Mouse (Mus musculus): Measurements from ENCODE around the gene Plekhh2. TPM values are rescaled to one million over a fixed set of nuclear protein-coding genes. Genes with fewer than 3 reads are reported as not detected.

The Plekhh2 gene
- polyA plus RNA-seq, 1 experiment from 2014 or later = 4.2 TPM

DNA sequence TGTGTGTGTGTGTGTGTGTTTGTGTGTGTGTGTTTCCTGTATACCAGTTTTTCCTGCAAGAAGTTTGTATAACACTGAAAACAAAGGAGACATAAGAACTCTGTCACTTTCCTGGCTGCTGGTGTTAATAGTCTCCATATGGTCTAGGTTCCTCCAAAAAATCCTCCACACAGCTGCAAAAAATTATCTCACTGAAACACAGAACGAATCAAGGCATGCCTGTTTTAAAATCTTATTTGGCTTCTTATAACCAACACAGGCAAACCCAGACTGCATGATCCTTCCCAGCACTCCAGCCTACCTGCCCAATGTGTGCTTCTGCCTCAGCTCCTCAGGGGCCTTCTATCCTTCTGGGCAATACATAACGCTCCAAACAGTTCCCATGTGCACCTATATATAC, 111.2 kb downstream of the Plekhh2 start:
- DNase-seq (ENCODE audit: low spot score) = no peak
- Histone ChIP-seq H3K36me3 (ENCODE audit: control insufficient read depth, insufficient read depth, low read length) (no peaks in the 10 kb centered on the region), H3K27me3 (ENCODE audit: control insufficient read depth, insufficient read depth, low read length) (no peaks in the 10 kb centered on the region), H3K27ac (ENCODE audit: low read depth, low read length) (no peak overlapping the region), H3K4me1 (ENCODE audit: control insufficient read depth, insufficient read depth, low read length) (peaks cover 4% of the 10 kb centered on the region), H3K4me3 (ENCODE audit: low read depth, low read length) (no peak overlapping the region), H3K9me3 (ENCODE audit: control insufficient read depth, low read length) (no peaks in the 10 kb centered on the region), H3K9ac (ENCODE audit: low read length) (no peak overlapping the region), H3K4me2 (ENCODE audit: low read depth) (no peak overlapping the region)
- 49% methylated on average over 2 of the region's 2 CpGs for WGBS
- no peak for ATAC-seq (ENCODE audit: insufficient read depth, low FRiP score, low TSS enrichment)

DNA sequence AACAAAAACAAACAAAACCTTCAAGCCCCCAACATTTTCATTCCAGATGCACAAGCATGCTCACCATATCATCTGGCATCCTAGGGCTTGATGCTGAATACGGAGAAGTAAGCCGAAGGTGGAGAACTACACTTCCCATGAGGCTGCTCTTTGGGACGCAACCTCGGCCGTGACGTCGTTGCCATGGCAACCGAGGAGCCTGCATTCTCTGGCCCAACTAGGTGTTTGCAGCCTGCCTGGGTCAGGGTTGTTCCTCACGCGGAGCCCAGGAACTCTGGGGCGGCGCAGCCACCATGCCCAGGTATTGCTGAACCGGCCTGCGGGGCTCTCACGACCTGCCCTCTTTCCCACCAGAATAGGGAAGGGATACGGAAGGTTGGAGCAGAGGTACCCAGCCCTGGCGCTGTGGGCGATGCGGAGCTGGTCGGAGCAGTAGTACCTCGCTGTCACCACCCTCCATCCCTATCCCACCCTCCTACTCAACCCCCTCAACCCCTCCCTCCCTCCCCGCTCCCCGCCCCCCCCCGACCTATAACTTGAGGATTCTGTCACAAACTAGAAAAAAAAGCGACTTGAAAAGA, 114.7 kb downstream of the Plekhh2 start, which contains the start of gene Dync2li1:
Gene Dync2li1, plus strand, starts transcription at position 221 of the 581 bp plus-strand sequence.
- WGBS = under 1% methylated on average over 23 of the region's 25 CpGs
- no peaks in the 10 kb centered on the region for H3K36me3 ChIP-seq (ENCODE audit: control insufficient read depth, insufficient read depth, low read length)
- H3K4me2 ChIP-seq (ENCODE audit: low read depth) = peak within 1 kb of the TSS; percentile 45
- H3K27ac ChIP-seq (ENCODE audit: low read depth, low read length) = no peak within 1 kb of the TSS
- peak within 1 kb of the TSS; percentile 44 for H3K9ac ChIP-seq (ENCODE audit: low read length)
- ATAC-seq (ENCODE audit: insufficient read depth, low FRiP score, low TSS enrichment) (peak; percentile 98), DNase-seq (ENCODE audit: low spot score) (peak; percentile 93)
- H3K4me1 ChIP-seq (ENCODE audit: control insufficient read depth, insufficient read depth, low read length) = peaks cover 4% of the 10 kb centered on the region
- H3K4me3 ChIP-seq (ENCODE audit: low read depth, low read length) = peak within 1 kb of the TSS; percentile 50
- no peaks in the 10 kb centered on the region for H3K9me3 ChIP-seq (ENCODE audit: control insufficient read depth, low read length)
- no peaks in the 10 kb centered on the region for H3K27me3 ChIP-seq (ENCODE audit: control insufficient read depth, insufficient read depth, low read length)

DNA sequence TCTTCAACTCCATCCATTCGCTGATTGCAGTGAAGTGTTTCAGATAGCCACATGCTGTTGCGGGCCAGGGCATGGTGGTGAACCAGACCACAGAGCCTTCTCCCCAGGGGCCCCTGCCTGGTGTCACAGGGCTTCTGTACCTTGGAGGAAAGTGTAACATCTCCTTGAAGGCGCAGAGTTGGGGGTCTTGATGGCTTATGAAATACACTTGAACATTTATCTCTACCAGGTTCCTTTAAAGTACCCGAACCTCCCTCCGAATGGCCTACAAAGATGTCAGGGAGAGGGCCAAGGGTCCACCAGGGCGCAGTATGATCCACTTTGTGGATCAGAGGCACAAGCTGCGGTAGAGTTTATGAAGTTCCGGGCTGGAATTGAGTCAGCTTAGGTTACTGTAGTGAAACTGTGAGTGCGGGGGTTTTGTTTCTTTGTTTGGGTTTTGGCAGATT, 115.2 kb downstream of the Plekhh2 start:
- Histone ChIP-seq H3K36me3 (ENCODE audit: control insufficient read depth, insufficient read depth, low read length) (no peaks in the 10 kb centered on the region), H3K4me1 (ENCODE audit: control insufficient read depth, insufficient read depth, low read length) (peaks cover 4% of the 10 kb centered on the region), H3K4me3 (ENCODE audit: low read depth, low read length) (peak overlapping the region; percentile 50), H3K9me3 (ENCODE audit: control insufficient read depth, low read length) (no peaks in the 10 kb centered on the region), H3K27me3 (ENCODE audit: control insufficient read depth, insufficient read depth, low read length) (no peaks in the 10 kb centered on the region), H3K4me2 (ENCODE audit: low read depth) (peak overlapping the region; percentile 45), H3K9ac (ENCODE audit: low read length) (peak overlapping the region; percentile 44), H3K27ac (ENCODE audit: low read depth, low read length) (no peak overlapping the region)
- DNase-seq (ENCODE audit: low spot score) (no peak), ATAC-seq (ENCODE audit: insufficient read depth, low FRiP score, low TSS enrichment) (peak; percentile 41)
- WGBS = 40% methylated on average over 9 of the region's 9 CpGs

DNA sequence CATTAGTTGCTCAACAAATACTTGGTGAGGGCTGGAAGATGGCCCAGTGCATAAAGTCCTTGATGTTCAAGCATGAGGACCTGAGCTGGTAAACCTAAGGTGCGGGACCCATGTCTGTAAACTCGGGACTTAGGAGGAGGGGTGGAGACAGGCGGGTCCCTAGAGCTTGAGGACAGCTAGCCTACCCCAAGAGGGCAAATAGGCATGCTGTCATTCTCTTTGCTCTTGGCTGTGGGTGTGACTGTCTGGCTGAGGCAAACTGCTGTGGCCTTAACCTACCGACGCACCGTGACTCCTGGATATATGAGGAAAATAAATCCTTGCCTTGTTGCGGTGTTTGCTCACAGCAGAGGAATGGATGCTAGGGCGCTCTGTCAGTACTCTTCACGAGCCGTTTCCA, 116.0 kb downstream of the Plekhh2 start:
- H3K9ac ChIP-seq (ENCODE audit: low read length) = no peak overlapping the region
- no peaks in the 10 kb centered on the region for H3K9me3 ChIP-seq (ENCODE audit: control insufficient read depth, low read length)
- DNase-seq (ENCODE audit: low spot score) (no peak), ATAC-seq (ENCODE audit: insufficient read depth, low FRiP score, low TSS enrichment) (no peak)
- H3K36me3 ChIP-seq (ENCODE audit: control insufficient read depth, insufficient read depth, low read length) = no peaks in the 10 kb centered on the region
- whole genome bisulfite sequencing = 90% methylated on average over 10 of the region's 10 CpGs
- H3K27me3 ChIP-seq (ENCODE audit: control insufficient read depth, insufficient read depth, low read length) = no peaks in the 10 kb centered on the region
- H3K4me2 ChIP-seq (ENCODE audit: low read depth) = no peak overlapping the region
- no peak overlapping the region for H3K4me3 ChIP-seq (ENCODE audit: low read depth, low read length)
- H3K27ac ChIP-seq (ENCODE audit: low read depth, low read length) = no peak overlapping the region
- H3K4me1 ChIP-seq (ENCODE audit: control insufficient read depth, insufficient read depth, low read length) = peaks cover 4% of the 10 kb centered on the region

DNA sequence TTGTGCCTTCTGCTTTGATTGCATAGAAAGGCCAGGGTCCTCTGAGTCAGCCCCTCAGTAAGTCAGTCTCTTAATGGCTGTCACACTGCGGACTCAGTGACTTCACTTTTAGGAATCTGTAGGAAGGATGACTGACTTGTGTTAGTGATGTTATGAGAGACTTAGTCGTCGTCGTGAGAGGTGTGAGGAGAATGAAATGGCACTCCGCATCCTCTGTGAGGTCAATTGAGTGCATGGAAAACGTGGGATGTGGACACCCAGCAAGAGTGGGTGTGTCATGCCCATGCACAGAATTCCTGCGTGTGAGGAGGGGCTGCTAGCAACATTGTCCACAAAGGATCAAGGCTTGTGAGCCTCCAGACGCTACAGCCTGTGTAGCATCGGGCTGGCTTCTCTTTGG, 116.9 kb downstream of the Plekhh2 start:
- ATAC-seq (ENCODE audit: insufficient read depth, low FRiP score, low TSS enrichment) = no peak
- H3K27me3 ChIP-seq (ENCODE audit: control insufficient read depth, insufficient read depth, low read length) = no peaks in the 10 kb centered on the region
- no peak overlapping the region for H3K27ac ChIP-seq (ENCODE audit: low read depth, low read length)
- no peak for DNase-seq (ENCODE audit: low spot score)
- no peaks in the 10 kb centered on the region for H3K36me3 ChIP-seq (ENCODE audit: control insufficient read depth, insufficient read depth, low read length)
- no peak overlapping the region for H3K9ac ChIP-seq (ENCODE audit: low read length)
- peaks cover 4% of the 10 kb centered on the region for H3K4me1 ChIP-seq (ENCODE audit: control insufficient read depth, insufficient read depth, low read length)
- H3K4me2 ChIP-seq (ENCODE audit: low read depth) = no peak overlapping the region
- 89% methylated on average over 9 of the region's 9 CpGs for WGBS
- H3K4me3 ChIP-seq (ENCODE audit: low read depth, low read length) = no peak overlapping the region
- H3K9me3 ChIP-seq (ENCODE audit: control insufficient read depth, low read length) = no peaks in the 10 kb centered on the region

DNA sequence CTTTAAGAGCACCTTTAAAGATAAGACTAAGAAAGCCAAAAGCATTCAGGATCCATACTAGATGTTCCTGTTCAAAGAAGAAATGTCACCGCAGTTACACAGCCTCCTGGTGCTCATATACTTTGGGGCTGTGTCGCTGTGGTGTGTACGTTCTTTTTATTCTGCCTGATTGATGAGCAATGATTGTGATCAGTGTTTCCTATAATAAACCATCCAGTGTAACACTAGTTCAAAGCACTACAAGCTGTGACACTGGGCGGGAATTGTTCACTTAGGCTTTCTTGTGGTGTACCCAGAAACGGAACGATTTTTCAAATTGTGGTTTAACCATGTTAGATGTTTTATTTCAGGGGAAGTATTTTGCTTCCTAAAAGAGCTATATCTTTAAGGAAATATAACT, 120.1 kb downstream of the Plekhh2 start:
- H3K27ac ChIP-seq (ENCODE audit: low read depth, low read length) = no peak overlapping the region
- 86% methylated on average over 6 of the region's 6 CpGs for WGBS
- H3K9ac ChIP-seq (ENCODE audit: low read length) = no peak overlapping the region
- no peak for DNase-seq (ENCODE audit: low spot score)
- H3K4me1 ChIP-seq (ENCODE audit: control insufficient read depth, insufficient read depth, low read length) = peaks cover 2% of the 10 kb centered on the region
- no peak overlapping the region for H3K4me2 ChIP-seq (ENCODE audit: low read depth)
- H3K9me3 ChIP-seq (ENCODE audit: control insufficient read depth, low read length) = no peaks in the 10 kb centered on the region
- no peaks in the 10 kb centered on the region for H3K36me3 ChIP-seq (ENCODE audit: control insufficient read depth, insufficient read depth, low read length)
- H3K4me3 ChIP-seq (ENCODE audit: low read depth, low read length) = no peak overlapping the region
- no peaks in the 10 kb centered on the region for H3K27me3 ChIP-seq (ENCODE audit: control insufficient read depth, insufficient read depth, low read length)
- ATAC-seq (ENCODE audit: insufficient read depth, low FRiP score, low TSS enrichment) = no peak

DNA sequence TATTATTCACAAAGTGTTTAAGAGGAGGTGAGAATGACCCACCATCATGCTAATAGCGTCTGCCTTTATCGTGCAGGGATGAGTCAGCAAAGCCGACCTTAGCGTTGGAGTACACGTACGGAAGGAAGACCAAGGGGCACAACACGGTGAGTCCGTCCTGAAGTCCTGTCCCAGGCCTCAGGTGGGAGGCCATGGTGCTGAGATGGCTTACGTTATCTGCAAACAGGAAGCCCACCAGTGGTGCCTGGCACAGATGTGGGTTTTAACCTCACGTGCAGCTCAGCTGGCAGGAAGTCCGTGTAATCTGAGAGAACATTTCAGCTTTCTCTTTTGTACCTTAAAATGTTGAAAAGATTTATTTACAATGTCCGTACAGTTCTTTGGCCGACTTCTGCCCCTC, 121.7 kb downstream of the Plekhh2 start:
- Histone ChIP-seq H3K9ac (ENCODE audit: low read length) (no peak overlapping the region), H3K27me3 (ENCODE audit: control insufficient read depth, insufficient read depth, low read length) (no peaks in the 10 kb centered on the region), H3K4me2 (ENCODE audit: low read depth) (no peak overlapping the region), H3K9me3 (ENCODE audit: control insufficient read depth, low read length) (no peaks in the 10 kb centered on the region), H3K4me1 (ENCODE audit: control insufficient read depth, insufficient read depth, low read length) (no peaks in the 10 kb centered on the region), H3K36me3 (ENCODE audit: control insufficient read depth, insufficient read depth, low read length) (no peaks in the 10 kb centered on the region), H3K4me3 (ENCODE audit: low read depth, low read length) (no peak overlapping the region), H3K27ac (ENCODE audit: low read depth, low read length) (no peak overlapping the region)
- no peak for ATAC-seq (ENCODE audit: insufficient read depth, low FRiP score, low TSS enrichment)
- WGBS = 80% methylated on average over 13 of the region's 13 CpGs
- DNase-seq (ENCODE audit: low spot score) = no peak

DNA sequence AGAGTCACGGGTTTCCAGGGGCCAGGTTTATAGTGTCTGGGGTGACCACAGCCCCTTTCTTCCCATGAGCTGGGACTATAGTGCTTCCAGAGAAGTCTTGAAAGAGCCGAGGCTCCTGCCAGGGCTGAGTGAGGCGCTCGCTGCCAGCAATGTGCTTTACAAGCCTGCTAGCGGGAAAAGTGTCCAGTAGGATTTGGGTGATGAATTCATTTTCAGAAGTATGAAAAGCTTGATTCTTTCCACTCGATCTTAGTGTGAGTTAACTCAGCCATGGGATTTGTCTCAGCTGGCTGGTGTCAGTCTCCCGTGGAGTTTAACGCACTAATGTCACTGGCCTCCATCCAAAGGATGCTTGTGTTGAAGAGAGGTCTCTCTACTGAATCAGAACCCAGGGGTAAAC, 124.6 kb downstream of the Plekhh2 start:
- Histone ChIP-seq H3K4me1 (ENCODE audit: control insufficient read depth, insufficient read depth, low read length) (no peaks in the 10 kb centered on the region), H3K4me2 (ENCODE audit: low read depth) (no peak overlapping the region), H3K36me3 (ENCODE audit: control insufficient read depth, insufficient read depth, low read length) (no peaks in the 10 kb centered on the region), H3K9me3 (ENCODE audit: control insufficient read depth, low read length) (no peaks in the 10 kb centered on the region), H3K4me3 (ENCODE audit: low read depth, low read length) (no peak overlapping the region), H3K27me3 (ENCODE audit: control insufficient read depth, insufficient read depth, low read length) (no peaks in the 10 kb centered on the region), H3K27ac (ENCODE audit: low read depth, low read length) (no peak overlapping the region), H3K9ac (ENCODE audit: low read length) (no peak overlapping the region)
- WGBS = 63% methylated on average over 8 of the region's 8 CpGs
- DNase-seq (ENCODE audit: low spot score) (no peak), ATAC-seq (ENCODE audit: insufficient read depth, low FRiP score, low TSS enrichment) (no peak)

DNA sequence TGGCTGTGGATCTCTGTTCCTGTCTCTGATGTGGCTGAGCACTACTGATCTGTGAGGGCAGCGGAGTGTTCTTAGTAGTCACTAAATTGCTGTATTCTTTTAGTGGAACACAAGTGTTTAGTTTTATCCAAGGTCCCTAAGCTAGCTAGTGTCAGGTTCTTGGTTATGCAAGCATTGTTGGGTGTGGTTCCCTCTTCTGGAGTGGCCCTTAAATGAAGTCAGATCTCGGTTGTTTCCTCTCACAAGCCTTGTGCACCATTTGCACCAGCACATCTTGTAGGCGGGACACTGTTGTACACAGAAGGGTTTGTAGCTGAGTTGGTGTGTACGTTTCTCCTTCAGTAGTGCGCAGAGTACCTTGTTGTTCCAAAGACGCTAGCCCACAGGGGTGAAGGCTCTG, 126.3 kb downstream of the Plekhh2 start:
- no peaks in the 10 kb centered on the region for H3K9me3 ChIP-seq (ENCODE audit: control insufficient read depth, low read length)
- ATAC-seq (ENCODE audit: insufficient read depth, low FRiP score, low TSS enrichment) = no peak
- no peaks in the 10 kb centered on the region for H3K27me3 ChIP-seq (ENCODE audit: control insufficient read depth, insufficient read depth, low read length)
- no peak for DNase-seq (ENCODE audit: low spot score)
- H3K4me2 ChIP-seq (ENCODE audit: low read depth) = no peak overlapping the region
- no peak overlapping the region for H3K4me3 ChIP-seq (ENCODE audit: low read depth, low read length)
- no peak overlapping the region for H3K27ac ChIP-seq (ENCODE audit: low read depth, low read length)
- H3K9ac ChIP-seq (ENCODE audit: low read length) = no peak overlapping the region
- H3K36me3 ChIP-seq (ENCODE audit: control insufficient read depth, insufficient read depth, low read length) = no peaks in the 10 kb centered on the region
- no peaks in the 10 kb centered on the region; the same call in 1 of the 2 replicates for H3K4me1 ChIP-seq (ENCODE audit: control insufficient read depth, insufficient read depth, low read length)
- WGBS = 92% methylated on average over 6 of the region's 6 CpGs

All from neural tube, embryonic 11.5 days (tissue).